Mouse (Mus musculus): ENCODE results near the gene Acod1.

Acod1 gene

GRCm38 (mm10) chr14:103102246-103102645 lies 55.5 kb downstream of the Acod1 start:
- no peak for DNase-seq (ENCODE audit: low spot score)

GRCm38 (mm10) chr14:103102731-103103335 lies 56.1 kb downstream of the Acod1 start:
- no peak for DNase-seq (ENCODE audit: low spot score)

All from adipocyte (in vitro differentiated cells).